Mouse (Mus musculus) myocyte (in vitro differentiated cells): Measurements from ENCODE around the gene Ccdc9b. TPM values are rescaled to one million over a fixed set of nuclear protein-coding genes. Genes with fewer than 3 reads are reported as not detected.
A peak's percentile ranks its signal among the peaks of the same experiment; 100 is the strongest.

ENCODE experiments used
- H3K27me3 ChIP-seq: one replicate; pipeline ENCODE4 v1.6.1; 2011; ENCODE audit not compliant: control insufficient read depth, insufficient read depth, insufficient read length
- H3K36me3 ChIP-seq: one replicate; pipeline ENCODE4 v1.6.1; 2011; ENCODE audit not compliant: control insufficient read depth, insufficient read depth
- H3K4me2 ChIP-seq: one replicate; pipeline ENCODE4 v1.6.1; 2011; ENCODE audit warnings: low read depth, control low read depth
- H3K4me3 ChIP-seq: one replicate; pipeline ENCODE4 v1.5.1; 2011; ENCODE audit warnings: mild to moderate bottlenecking, control low read depth, moderate library complexity
- H3K79me2 ChIP-seq: one replicate; pipeline ENCODE4 v1.6.1; 2011; ENCODE audit not compliant: control insufficient read depth, insufficient read depth
- H3ac ChIP-seq: one replicate; pipeline ENCODE4 v1.6.1; 2011; ENCODE audit not compliant: control insufficient read depth, insufficient read length
- CEBPB ChIP-seq: IDR thresholded peaks from 2 replicates; pipeline ENCODE4 v1.6.1; 2011; ENCODE audit warnings: mild to moderate bottlenecking, moderate library complexity; ENCODE audit not compliant: poor library complexity, insufficient read depth, severe bottlenecking
- E2F4 ChIP-seq: IDR thresholded peaks from one replicate; pipeline ENCODE4 v1.6.1; 2011; ENCODE audit warnings: mild to moderate bottlenecking, control low read depth, moderate library complexity; ENCODE audit not compliant: insufficient read depth
- MAX ChIP-seq: IDR thresholded peaks from one replicate; pipeline ENCODE4 v1.6.1; 2011; ENCODE audit warnings: low read depth, mild to moderate bottlenecking, control low read depth
- MYOD1 ChIP-seq, 3 experiments: IDR thresholded peaks; one replicate each; pipeline ENCODE4 v1.6.1; 2011; ENCODE audit warnings: control low read depth in 2 of 3, low read depth in 2 of 3, mild to moderate bottlenecking in 2 of 3, moderate library complexity in 1 of 3; ENCODE audit not compliant: insufficient read length in 2 of 3, control insufficient read depth in 1 of 3
- MYOG ChIP-seq, 3 experiments: IDR thresholded peaks; one replicate each; pipeline ENCODE4 v1.6.1; 2011; ENCODE audit warnings: control low read depth in 2 of 3, low read depth in 2 of 3, mild to moderate bottlenecking in 2 of 3; ENCODE audit not compliant: insufficient read length in 2 of 3, control insufficient read depth in 1 of 3, insufficient read depth in 1 of 3
- POLR2A ChIP-seq: IDR thresholded peaks from one replicate; pipeline ENCODE4 v1.6.1; 2011; ENCODE audit warnings: low read depth, mild to moderate bottlenecking, control low read depth, moderate library complexity; ENCODE audit not compliant: insufficient read length
- POLR2AphosphoS2 ChIP-seq: IDR thresholded peaks from one replicate; pipeline ENCODE4 v1.6.1; 2011; ENCODE audit warnings: low read depth, control low read depth; ENCODE audit not compliant: insufficient read length
- REST ChIP-seq: IDR thresholded peaks from one replicate; pipeline ENCODE4 v1.6.1; 2011; ENCODE audit warnings: mild to moderate bottlenecking, control low read depth, moderate library complexity; ENCODE audit not compliant: insufficient read depth, insufficient read length
- SRF ChIP-seq: IDR thresholded peaks from one replicate; pipeline ENCODE4 v1.6.1; 2011; ENCODE audit warnings: low read depth; ENCODE audit not compliant: control insufficient read depth, insufficient read length
- TCF12 ChIP-seq: IDR thresholded peaks from one replicate; pipeline ENCODE4 v1.6.1; 2011; ENCODE audit warnings: mild to moderate bottlenecking, control low read depth; ENCODE audit not compliant: poor library complexity, insufficient read depth, severe bottlenecking
- TCF3 ChIP-seq: IDR thresholded peaks from one replicate; pipeline ENCODE4 v1.6.1; 2011; ENCODE audit warnings: low read depth, control low read depth; ENCODE audit not compliant: insufficient read length
- USF1 ChIP-seq: IDR thresholded peaks from one replicate; pipeline ENCODE4 v1.6.1; 2011; ENCODE audit warnings: low read depth, mild to moderate bottlenecking, control low read depth, moderate library complexity
- polyA plus RNA-seq: library from polyadenylated mRNA; unstranded; fragments of >200 nt; fragmentation: generic; extraction: Trizol; gene quantifications from one replicate; pipeline ENCODE4 v1.2.1, GENCODE M21; 2012; ENCODE audit warnings: missing spikeins

Ccdc9b gene
- polyA plus RNA-seq, 1 experiment: 9.0 TPM

- H3K36me3 ChIP-seq: no peaks in the 10 kb centered on the region
- H3K4me3 ChIP-seq: no peak overlapping the region
- no peaks in the 10 kb centered on the region for H3K79me2 ChIP-seq
- TF ChIP-seq E2F4: no peak
- no peak for TF ChIP-seq MYOG (IDR thresholded peaks at IDR 0.05; ENCODE audit: control insufficient read depth in 1 of 3, insufficient read depth in 1 of 3, insufficient read length in 2 of 3, low read depth in 2 of 3)
- no peak for TF ChIP-seq MAX
- no peak for TF ChIP-seq USF1
- TF ChIP-seq POLR2AphosphoS2: no peak
- no peak for TF ChIP-seq MYOD1 (IDR thresholded peaks at IDR 0.05; ENCODE audit: control insufficient read depth in 1 of 3, insufficient read length in 2 of 3, low read depth in 2 of 3)
- no peak for TF ChIP-seq TCF3
- TF ChIP-seq POLR2A: no peak
- TF ChIP-seq TCF12: no peak
- no peak for TF ChIP-seq REST
- TF ChIP-seq SRF: no peak
- no peak overlapping the region for H3ac ChIP-seq
- H3K27me3 ChIP-seq: peaks cover 24% of the 10 kb centered on the region
- no peak overlapping the region for H3K4me2 ChIP-seq
Observed at GRCm38 (mm10) chr2:118731981-118732380, 30.5 kb downstream of the Ccdc9b start.

- Histone ChIP-seq H3K4me3 (no peak overlapping the region), H3K79me2 (no peaks in the 10 kb centered on the region), H3K36me3 (no peaks in the 10 kb centered on the region), H3K27me3 (peaks cover 32% of the 10 kb centered on the region), H3ac (no peak overlapping the region), H3K4me2 (no peak overlapping the region)
- no peak for TF ChIP-seq POLR2AphosphoS2
- peak in 2 of 3 experiments; percentile 15 to 73 for TF ChIP-seq MYOG (IDR thresholded peaks at IDR 0.05; ENCODE audit: control insufficient read depth in 1 of 3, insufficient read depth in 1 of 3, insufficient read length in 2 of 3, low read depth in 2 of 3)
- peak in 2 of 3 experiments; percentile 60 to 66 for TF ChIP-seq MYOD1 (IDR thresholded peaks at IDR 0.05; ENCODE audit: control insufficient read depth in 1 of 3, insufficient read length in 2 of 3, low read depth in 2 of 3)
- no peak for TF ChIP-seq SRF
Observed at GRCm38 (mm10) chr2:118730622-118730915, 31.9 kb downstream of the Ccdc9b start.

- no peaks in the 10 kb centered on the region for H3K36me3 ChIP-seq
- H3K27me3 ChIP-seq: peaks cover 37% of the 10 kb centered on the region
Observed at GRCm38 (mm10) chr2:118729816-118730621, 32.4 kb downstream of the Ccdc9b start.

GRCm38 (mm10) chr2:118729194-118729593 is 33.3 kb downstream of the Ccdc9b start:
- Histone ChIP-seq H3K79me2 (no peaks in the 10 kb centered on the region), H3K4me2 (no peak overlapping the region), H3ac (no peak overlapping the region), H3K36me3 (no peaks in the 10 kb centered on the region), H3K4me3 (no peak overlapping the region), H3K27me3 (peaks cover 45% of the 10 kb centered on the region)
- TF ChIP-seq MYOD1 (IDR thresholded peaks at IDR 0.05; ENCODE audit: control insufficient read depth in 1 of 3, insufficient read length in 2 of 3, low read depth in 2 of 3) (no peak), TCF3 (no peak), SRF (no peak), TCF12 (no peak), CEBPB (no peak), E2F4 (no peak), USF1 (no peak), MYOG (IDR thresholded peaks at IDR 0.05; ENCODE audit: control insufficient read depth in 1 of 3, insufficient read depth in 1 of 3, insufficient read length in 2 of 3, low read depth in 2 of 3) (no peak)

More at GRCm38 (mm10) chr2:118729816-118730621, 32.4 kb downstream of the Ccdc9b start:
- Histone ChIP-seq H3ac (no peak overlapping the region), H3K4me3 (no peak overlapping the region), H3K79me2 (no peaks in the 10 kb centered on the region), H3K4me2 (no peak overlapping the region)
- no peak for TF ChIP-seq REST
- TF ChIP-seq TCF12: no peak
- TF ChIP-seq USF1: no peak
- TF ChIP-seq MAX: no peak
- TF ChIP-seq TCF3: no peak
- no peak for TF ChIP-seq POLR2A
- TF ChIP-seq MYOD1 (IDR thresholded peaks at IDR 0.05; ENCODE audit: control insufficient read depth in 1 of 3, insufficient read length in 2 of 3, low read depth in 2 of 3): no peak
- TF ChIP-seq POLR2AphosphoS2: no peak
- no peak for TF ChIP-seq CEBPB
- no peak for TF ChIP-seq SRF
- no peak for TF ChIP-seq MYOG (IDR thresholded peaks at IDR 0.05; ENCODE audit: control insufficient read depth in 1 of 3, insufficient read depth in 1 of 3, insufficient read length in 2 of 3, low read depth in 2 of 3)
- no peak for TF ChIP-seq E2F4

- TF ChIP-seq TCF12: no peak
- no peak for TF ChIP-seq MAX
- no peak for TF ChIP-seq MYOD1 (IDR thresholded peaks at IDR 0.05; ENCODE audit: control insufficient read depth in 1 of 3, insufficient read length in 2 of 3, low read depth in 2 of 3)
- TF ChIP-seq USF1: no peak
- no peak for TF ChIP-seq POLR2AphosphoS2
- no peak for TF ChIP-seq REST
- no peak for TF ChIP-seq MYOG (IDR thresholded peaks at IDR 0.05; ENCODE audit: control insufficient read depth in 1 of 3, insufficient read depth in 1 of 3, insufficient read length in 2 of 3, low read depth in 2 of 3)
- no peak for TF ChIP-seq POLR2A
- TF ChIP-seq TCF3: no peak
- no peak for TF ChIP-seq CEBPB
- no peak for TF ChIP-seq SRF
- TF ChIP-seq E2F4: no peak
- Histone ChIP-seq H3K79me2 (no peaks in the 10 kb centered on the region), H3K4me2 (no peak within 1 kb of the TSS), H3K36me3 (no peaks in the 10 kb centered on the region), H3K27me3 (peaks cover 54% of the 10 kb centered on the region), H3K4me3 (no peak within 1 kb of the TSS), H3ac (no peak within 1 kb of the TSS)
Observed at GRCm38 (mm10) chr2:118728337-118728736, 34.1 kb downstream of the Ccdc9b start, which contains the start of gene Plcb2. Gene Plcb2 (minus strand): TSS chr2:118728438.
